Mouse (Mus musculus) cerebellum, adult 2 months (tissue): ENCODE results near the gene Cap2. TPM values are rescaled to one million over a fixed set of nuclear protein-coding genes. Genes with fewer than 3 reads are reported as not detected.

Experiments
- DNase-seq, 2 experiments: peaks; one replicate each; pipeline ENCODE4 v3.0.0; 2021
- H3K27ac ChIP-seq: fragments of 200-500 bp; 2 replicates; pipeline ENCODE4 v1.5.1; 2012; ENCODE audit warnings: low read length, control low read depth, inconsistent platforms; ENCODE audit not compliant: insufficient read depth
- H3K27me3 ChIP-seq: fragments of 200-500 bp; 2 replicates; pipeline ENCODE4 v1.6.1; 2012; ENCODE audit warnings: inconsistent platforms, mild to moderate bottlenecking, low read length, moderate library complexity; ENCODE audit not compliant: control insufficient read depth, insufficient read depth
- H3K4me1 ChIP-seq: fragments of 200-500 bp; 2 replicates; pipeline ENCODE4 v1.6.1; 2011; ENCODE audit warnings: low read length; ENCODE audit not compliant: control insufficient read depth, insufficient read depth
- H3K4me3 ChIP-seq: fragments of 200-500 bp; replicated peaks from 2 replicates; pipeline ENCODE3; 2011; ENCODE audit warnings: mild to moderate bottlenecking, low read depth, low read length, control low read depth; ENCODE audit not compliant: insufficient read depth
- CTCF ChIP-seq: fragments of 200-500 bp; IDR thresholded peaks from 2 replicates; pipeline ENCODE4 v1.5.1; 2011; ENCODE audit warnings: low read depth, mild to moderate bottlenecking, control low read depth, low read length, moderate library complexity, borderline replicate concordance; ENCODE audit not compliant: insufficient read depth
- POLR2A ChIP-seq: fragments of 200-500 bp; IDR thresholded peaks from 2 replicates; pipeline ENCODE4 v1.6.1; 2011; ENCODE audit warnings: low read length, control low read depth, borderline replicate concordance; ENCODE audit not compliant: insufficient read depth
- WGBS: fragments of 180-500 bp; shearing (Covaris S2); methylation state at CpG from one replicate; pipeline ENCODE4 v1.1.7; 2018; 5-methylcytosine and 5-hydroxymethylcytosine counted together
- polyA plus RNA-seq: library from polyadenylated mRNA; depleted of rRNA; stranded (reverse); fragments of >200 nt; gene quantifications from 2 replicates; pipeline ENCODE4 v1.2.3, GENCODE M21; 2012

Cap2 gene
- polyA plus RNA-seq, 1 experiment = 80.4 TPM

DNA sequence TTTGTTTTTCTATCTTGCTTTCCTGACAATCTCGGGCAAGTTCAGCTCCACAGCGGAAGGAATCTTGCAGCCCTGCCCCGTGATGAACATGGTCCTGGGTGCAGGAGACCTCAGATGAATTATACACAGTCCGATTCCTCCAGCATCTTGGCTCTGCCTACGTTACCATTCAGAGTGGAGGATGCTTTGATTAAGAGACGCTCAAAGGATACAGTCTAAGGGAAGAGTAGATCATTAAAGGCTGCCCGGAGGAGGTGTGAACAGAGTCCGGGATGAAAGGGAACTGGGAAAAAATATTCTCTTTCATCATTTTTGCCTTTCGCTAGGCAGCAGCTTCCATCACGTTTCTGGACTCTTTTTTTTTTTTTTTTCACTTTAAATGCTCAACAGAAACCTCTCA is 27.4 kb downstream of the Cap2 start:
- Histone ChIP-seq H3K27ac (no peak overlapping the region), H3K4me3 (no peak overlapping the region), H3K4me1 (peaks cover under 1% of the 10 kb centered on the region), H3K27me3 (no peaks in the 10 kb centered on the region)
- 88% methylated on average over 10 of the region's 10 CpGs for WGBS
- no peak for TF ChIP-seq CTCF
- no peak for DNase-seq

DNA sequence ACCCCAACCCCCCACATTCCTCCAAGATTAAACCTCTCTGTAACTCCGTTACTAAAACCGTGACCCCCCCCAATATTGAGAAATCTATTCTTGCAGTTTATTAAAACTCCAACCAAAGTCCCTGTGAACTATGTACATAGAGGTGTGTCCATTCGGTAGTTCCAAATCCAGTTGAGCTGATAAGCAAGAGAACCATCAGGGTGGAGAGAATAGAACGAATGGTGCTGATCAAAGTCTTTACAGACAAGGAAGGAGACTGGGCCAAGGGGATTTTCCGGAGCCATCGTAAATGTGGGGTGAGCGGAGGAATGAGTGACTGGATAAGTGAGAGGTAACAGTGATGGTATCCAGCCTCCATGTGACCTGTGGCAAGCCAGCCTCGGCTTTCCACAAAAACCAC is 28.9 kb downstream of the Cap2 start:
- TF ChIP-seq CTCF (no peak), POLR2A (no peak)
- H3K27ac ChIP-seq = no peak overlapping the region
- 89% methylated on average over 8 of the region's 8 CpGs for WGBS
- H3K4me3 ChIP-seq = no peak overlapping the region
- H3K4me1 ChIP-seq = no peaks in the 10 kb centered on the region
- no peak for DNase-seq
- no peaks in the 10 kb centered on the region for H3K27me3 ChIP-seq

DNA sequence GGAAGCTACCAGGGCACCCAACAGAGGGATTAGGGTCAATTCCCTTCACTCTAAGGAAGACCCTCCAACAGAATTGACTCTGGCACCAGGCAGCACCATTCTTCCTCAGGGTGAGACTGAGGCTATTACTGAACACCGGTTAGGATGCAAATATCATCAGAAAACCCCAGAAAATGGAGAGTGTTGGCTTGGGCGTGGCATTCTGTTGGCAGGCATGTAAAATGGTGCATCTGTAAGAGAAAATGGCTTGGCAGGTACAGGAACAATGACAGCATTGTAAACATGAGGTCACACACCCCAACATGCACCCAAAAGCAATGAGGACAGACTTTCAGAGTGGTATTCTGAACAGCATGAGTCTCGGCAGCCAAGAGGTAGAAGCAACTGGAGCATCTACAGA is 30.0 kb downstream of the Cap2 start:
- Histone ChIP-seq H3K4me3 (no peak overlapping the region), H3K27ac (no peak overlapping the region), H3K27me3 (no peaks in the 10 kb centered on the region), H3K4me1 (no peaks in the 10 kb centered on the region)
- 88% methylated on average over 3 of the region's 3 CpGs for WGBS
- TF ChIP-seq POLR2A (no peak), CTCF (no peak)
- no peak for DNase-seq

GRCm38 (mm10) chr13:46532276-46532675 is 30.6 kb downstream of the Cap2 start:
- no peak for DNase-seq
- Histone ChIP-seq H3K27ac (no peak overlapping the region), H3K4me3 (no peak overlapping the region), H3K4me1 (no peaks in the 10 kb centered on the region), H3K27me3 (no peaks in the 10 kb centered on the region)
- TF ChIP-seq POLR2A = no peak
- TF ChIP-seq CTCF = no peak
- WGBS = 92% methylated on average over 7 of the region's 7 CpGs

DNA sequence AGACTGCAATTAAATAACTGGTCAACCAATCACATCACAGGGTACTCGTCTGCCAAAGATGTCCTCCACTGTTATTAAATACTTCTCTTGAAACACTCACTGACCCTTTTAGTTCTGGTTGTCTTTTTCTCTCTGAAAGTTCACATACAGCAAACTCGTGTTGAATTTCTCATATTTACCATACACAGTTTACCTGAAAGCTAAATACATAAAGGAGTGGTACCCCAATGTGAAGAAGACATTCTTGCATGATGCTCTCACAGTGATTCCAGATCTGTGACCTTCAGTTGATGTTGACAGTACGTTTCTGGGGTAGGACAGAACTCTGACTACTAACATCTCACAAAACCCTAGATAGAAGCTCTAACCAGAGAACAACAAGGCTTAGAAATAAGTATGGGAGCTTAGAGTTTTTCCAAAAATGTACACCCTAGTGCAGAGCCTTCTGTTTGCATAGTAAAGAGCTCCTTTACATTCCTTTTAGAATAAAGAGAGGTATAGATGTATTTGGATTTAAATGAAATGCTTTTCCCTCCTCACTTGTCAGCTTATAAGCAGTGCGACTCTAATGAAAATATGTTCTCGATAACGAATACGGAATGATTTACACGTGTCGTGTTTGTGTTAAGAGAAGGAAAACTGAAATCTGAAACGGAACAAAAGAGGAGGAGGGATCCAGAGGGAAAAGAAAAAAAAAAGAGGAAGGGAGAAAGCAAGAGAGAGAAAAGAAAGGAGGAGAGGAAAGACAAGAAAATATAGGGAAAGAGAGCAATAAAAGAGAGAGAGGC is 31.9 kb downstream of the Cap2 start:
- no peak for DNase-seq
- WGBS = 42% methylated on average over 10 of the region's 10 CpGs
- no peak for TF ChIP-seq CTCF
- TF ChIP-seq POLR2A = no peak
- no peak overlapping the region for H3K4me3 ChIP-seq
- no peaks in the 10 kb centered on the region for H3K27me3 ChIP-seq
- no peaks in the 10 kb centered on the region for H3K4me1 ChIP-seq
- H3K27ac ChIP-seq = no peak overlapping the region

- H3K27ac ChIP-seq = no peak overlapping the region
- no peak for DNase-seq
- no peak overlapping the region for H3K4me3 ChIP-seq
- H3K27me3 ChIP-seq = no peaks in the 10 kb centered on the region
- TF ChIP-seq POLR2A (no peak), CTCF (no peak)
- 48% methylated on average over 11 of the region's 11 CpGs for WGBS
- no peaks in the 10 kb centered on the region for H3K4me1 ChIP-seq
These were observed 32.7 kb downstream of the Cap2 start for GRCm38 (mm10) chr13:46534171-46534968.

DNA sequence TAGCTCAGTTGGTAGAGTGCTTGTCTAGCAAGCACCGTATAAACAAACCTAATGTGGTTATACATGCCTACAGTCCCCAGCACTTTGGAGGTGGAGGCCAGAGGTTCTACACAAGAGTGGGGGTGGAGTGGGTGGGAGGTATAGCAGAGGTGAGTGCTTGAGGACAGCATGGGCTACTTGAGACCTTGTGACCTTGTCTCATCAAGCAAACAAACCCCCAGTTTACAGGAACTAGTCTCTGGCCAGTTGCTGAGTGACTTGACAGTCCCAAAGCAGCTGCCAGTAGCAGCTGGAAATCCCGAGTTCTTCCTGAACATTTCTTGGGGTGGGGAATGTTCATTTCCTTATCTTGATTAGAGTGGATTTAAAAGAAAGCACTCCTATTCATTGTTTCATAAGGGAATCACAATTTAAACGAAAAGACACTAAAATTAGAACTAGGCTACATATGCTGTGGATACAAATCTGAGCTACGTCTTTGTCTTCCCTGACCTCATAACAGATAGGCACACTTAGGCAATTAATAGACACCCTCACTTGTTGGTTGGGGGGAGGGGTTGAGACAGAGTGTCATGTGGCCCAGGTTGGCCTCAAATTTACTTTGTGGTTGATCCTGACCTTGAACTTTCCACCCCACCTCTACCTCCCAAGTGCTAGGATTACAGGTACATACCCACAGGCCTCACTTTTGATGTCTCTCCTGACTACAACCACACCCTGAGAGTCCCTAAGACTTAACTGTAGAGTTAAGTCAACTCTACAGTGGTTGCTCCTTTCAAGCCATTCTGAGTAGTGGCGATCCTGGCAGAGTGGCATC is 33.5 kb downstream of the Cap2 start:
- TF ChIP-seq CTCF (no peak), POLR2A (no peak)
- Histone ChIP-seq H3K4me3 (no peak overlapping the region), H3K4me1 (no peaks in the 10 kb centered on the region), H3K27me3 (no peaks in the 10 kb centered on the region), H3K27ac (no peak overlapping the region)
- WGBS = 82% methylated on average over 5 of the region's 5 CpGs
- no peak for DNase-seq

DNA sequence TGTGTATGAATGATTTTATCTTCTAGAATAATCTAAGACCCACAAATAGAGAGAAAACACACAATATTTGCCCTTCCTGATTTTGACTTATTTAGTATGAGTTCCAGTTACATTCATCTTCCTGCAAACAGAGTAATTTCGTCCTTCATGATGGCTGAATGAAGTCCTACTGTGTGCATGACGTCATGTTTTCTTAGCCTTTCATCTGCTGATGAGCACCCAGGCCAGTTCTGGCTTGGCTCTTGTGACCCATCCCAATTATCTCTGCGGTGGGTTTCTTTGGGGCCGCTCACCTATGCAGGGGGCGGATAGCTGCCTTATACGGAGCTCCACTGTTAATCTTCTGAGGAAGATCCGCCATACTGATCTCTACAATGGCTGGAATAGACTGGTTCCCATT is 37.6 kb downstream of the Cap2 start:
- no peaks in the 10 kb centered on the region for H3K27me3 ChIP-seq
- no peak overlapping the region for H3K27ac ChIP-seq
- no peak for DNase-seq
- H3K4me3 ChIP-seq = no peak overlapping the region
- H3K4me1 ChIP-seq = no peaks in the 10 kb centered on the region
- TF ChIP-seq POLR2A (no peak), CTCF (no peak)
- 90% methylated on average over 7 of the region's 7 CpGs for WGBS
